Mouse (Mus musculus) layer of hippocampus, adult 2 months (tissue): ENCODE measurements around the gene Sox8. TPM values are rescaled to one million over a fixed set of nuclear protein-coding genes. Genes with fewer than 3 reads are reported as not detected.

ENCODE experiments used
- DNase-seq, 2 experiments: peaks; one replicate each; pipeline ENCODE4 v3.0.0; 2022; ENCODE audit warnings: low spot score in 2 of 2
- H3K27ac ChIP-seq: fragments of 200-600 bp; 2 replicates; pipeline ENCODE4 v1.8.1; 2022
- H3K4me3 ChIP-seq: fragments of 200-600 bp; 2 replicates; pipeline ENCODE4 v1.8.1; 2022; ENCODE audit warnings: mild to moderate bottlenecking
- CTCF ChIP-seq: fragments of 200-600 bp; conservative IDR thresholded peaks from 2 replicates; pipeline ENCODE4 v1.8.1; 2022; ENCODE audit warnings: antibody characterized with exemption, mild to moderate bottlenecking, moderate library complexity
- total RNA-seq, 2 experiments: library from RNA; stranded (reverse); gene quantifications; 2 replicates each; pipeline ENCODE4 v1.2.3; 2021

The Sox8 gene
- total RNA-seq, 2 experiments from 2014 or later: 47.7 to 55.7 TPM

DNA sequence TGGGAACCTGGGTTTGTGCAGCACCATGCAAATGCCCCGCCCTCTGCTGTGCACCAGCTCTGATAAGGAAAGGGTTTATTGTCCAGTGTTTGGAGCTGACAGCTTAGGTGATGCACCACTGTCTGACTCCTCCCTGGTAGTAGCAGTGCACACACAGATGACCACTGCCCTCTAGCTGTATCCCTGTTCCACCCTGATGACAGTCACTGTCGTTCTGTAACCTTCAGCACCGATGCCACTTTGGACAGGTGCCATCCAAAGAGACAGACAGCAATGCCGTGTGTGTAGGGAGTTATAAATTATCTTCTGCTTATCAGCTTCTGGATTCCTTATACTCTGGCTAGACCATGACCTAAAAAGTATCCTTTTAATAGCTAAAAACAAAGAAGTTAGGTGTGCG, 25.0 kb upstream of the Sox8 start:
- DNase-seq: no peak
- Histone ChIP-seq H3K27ac (no peak overlapping the region), H3K4me3 (no peak overlapping the region)
- peak; percentile 52 for TF ChIP-seq CTCF

GRCm38 (mm10) chr17:25593411-25594261, 23.1 kb upstream of the Sox8 start:
- H3K27ac ChIP-seq: 0 out of 2 replicates have a peak overlapping the region, but pooled peaks have one; percentile 7
- no peak for TF ChIP-seq CTCF
- DNase-seq: no peak
- no peak overlapping the region for H3K4me3 ChIP-seq

- DNase-seq: no peak
- Histone ChIP-seq H3K27ac (no peak overlapping the region), H3K4me3 (no peak overlapping the region)
- no peak for TF ChIP-seq CTCF
These were observed 21.9 kb upstream of the Sox8 start for GRCm38 (mm10) chr17:25592336-25592735.

GRCm38 (mm10) chr17:25590985-25591384, 20.5 kb upstream of the Sox8 start:
- no peak for DNase-seq
- H3K4me3 ChIP-seq: no peak overlapping the region
- peak; percentile 52 for TF ChIP-seq CTCF
- no peak overlapping the region for H3K27ac ChIP-seq

DNA sequence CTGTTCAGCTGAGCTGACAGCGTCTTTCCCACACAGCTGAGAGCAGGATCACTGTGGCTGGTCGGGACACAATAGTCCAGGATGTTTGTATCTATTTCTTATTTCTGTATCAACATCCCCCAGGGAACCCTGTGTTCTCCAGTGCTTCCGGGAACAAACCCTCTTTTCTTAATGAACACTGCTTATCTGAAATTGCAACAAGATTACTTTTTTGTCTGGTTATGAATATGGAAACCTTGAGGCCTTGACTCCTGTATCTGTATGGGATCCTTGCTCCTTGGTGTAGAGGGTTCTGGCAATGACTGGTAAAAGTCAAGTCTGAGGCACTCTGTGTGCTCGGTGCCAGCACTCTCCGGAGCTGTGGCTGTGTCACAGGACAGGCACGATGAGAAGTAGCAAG, 19.6 kb upstream of the Sox8 start:
- DNase-seq: no peak
- Histone ChIP-seq H3K27ac (no peak overlapping the region), H3K4me3 (no peak overlapping the region)
- no peak for TF ChIP-seq CTCF

- H3K27ac ChIP-seq: no peak overlapping the region
- TF ChIP-seq CTCF: no peak
These were observed 14.2 kb upstream of the Sox8 start for GRCm38 (mm10) chr17:25584646-25585045.

DNA sequence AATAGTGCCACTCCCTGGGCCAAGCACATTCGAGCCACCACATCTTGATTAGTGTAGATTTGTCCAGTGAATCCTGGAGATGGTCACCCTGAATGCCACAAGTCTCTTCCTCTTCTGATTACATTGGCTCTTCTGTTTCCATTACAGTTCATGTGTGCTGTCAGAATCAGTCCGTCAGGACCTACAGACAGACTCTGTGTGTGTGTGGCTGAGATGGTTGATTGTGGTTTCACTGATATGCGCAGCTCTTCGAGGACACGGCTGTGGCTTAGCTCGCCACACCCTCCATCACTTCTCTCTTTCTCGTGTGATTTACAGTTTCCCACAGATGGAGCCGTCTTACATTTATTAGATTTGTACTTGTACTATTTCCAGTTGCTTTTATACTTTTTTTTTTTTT, 13.4 kb upstream of the Sox8 start:
- no peak for DNase-seq
- Histone ChIP-seq H3K27ac (no peak overlapping the region), H3K4me3 (no peak overlapping the region)
- no peak for TF ChIP-seq CTCF

More at GRCm38 (mm10) chr17:25584646-25585045, 14.2 kb upstream of the Sox8 start:
- H3K4me3 ChIP-seq: no peak overlapping the region
- DNase-seq: no peak

DNA sequence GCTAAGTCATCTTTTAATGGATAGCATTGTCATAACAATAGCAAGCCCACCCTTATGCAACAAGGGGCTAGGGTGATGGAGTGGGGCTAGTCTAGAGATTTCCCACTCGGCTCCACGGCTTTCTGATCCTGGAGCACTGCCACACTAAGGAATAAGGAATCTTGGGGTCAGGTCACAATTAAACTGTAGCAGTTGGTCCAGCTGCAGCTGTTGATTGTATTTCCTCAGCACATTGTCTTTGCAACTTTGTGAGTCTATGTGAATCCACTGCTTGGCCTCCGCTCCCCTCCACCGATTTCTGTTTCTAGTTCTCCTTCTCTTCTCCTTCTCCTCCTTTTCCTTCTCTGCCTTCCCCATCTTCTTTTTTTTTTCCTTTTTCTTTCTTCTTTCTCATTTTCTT, 12.6 kb upstream of the Sox8 start:
- H3K4me3 ChIP-seq: no peak overlapping the region
- no peak for TF ChIP-seq CTCF
- no peak for DNase-seq
- H3K27ac ChIP-seq: no peak overlapping the region

DNA sequence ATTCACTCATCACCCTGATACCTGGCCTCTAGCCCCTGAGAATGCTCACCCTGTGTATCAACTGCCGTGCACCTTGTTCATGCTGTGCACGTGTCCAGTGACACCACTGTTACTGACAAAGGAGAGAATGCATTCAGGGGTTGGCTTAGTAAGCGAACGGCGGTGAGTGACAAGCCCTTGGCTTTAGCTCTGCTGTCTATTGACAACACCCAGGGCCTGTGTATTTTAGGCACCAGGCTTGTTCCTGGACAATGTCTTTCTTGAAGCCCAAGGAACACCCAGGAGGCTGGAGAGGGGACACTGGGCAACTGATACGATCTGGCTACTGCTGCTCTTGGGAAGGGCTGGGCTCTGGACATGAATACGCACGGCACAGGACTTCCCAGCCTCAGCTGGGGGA, 11.6 kb upstream of the Sox8 start:
- no peak overlapping the region for H3K4me3 ChIP-seq
- DNase-seq: no peak
- no peak overlapping the region for H3K27ac ChIP-seq
- TF ChIP-seq CTCF: no peak

GRCm38 (mm10) chr17:25579332-25580047, 9.0 kb upstream of the Sox8 start:
- no peak for TF ChIP-seq CTCF
- peak overlapping the region; percentile 93 for H3K4me3 ChIP-seq
- no peak for DNase-seq
- peak overlapping the region; percentile 94 for H3K27ac ChIP-seq

GRCm38 (mm10) chr17:25578920-25579319, 8.4 kb upstream of the Sox8 start, which contains the start of gene Lmf1:
Gene Lmf1 (plus strand): TSS chr17:25579085.
- H3K27ac ChIP-seq: peak within 1 kb of the TSS; percentile 94
- peak; percentile 95 to 96 for DNase-seq
- peak; percentile 51 for TF ChIP-seq CTCF
- peak within 1 kb of the TSS; percentile 93 for H3K4me3 ChIP-seq

GRCm38 (mm10) chr17:25577702-25578101, 7.2 kb upstream of the Sox8 start:
- Histone ChIP-seq H3K4me3 (no peak overlapping the region), H3K27ac (peak overlapping the region; percentile 94)
- no peak for TF ChIP-seq CTCF
- DNase-seq: no peak

GRCm38 (mm10) chr17:25577263-25577662, 6.8 kb upstream of the Sox8 start:
- no peak for TF ChIP-seq CTCF
- DNase-seq: no peak
- no peak overlapping the region for H3K4me3 ChIP-seq
- H3K27ac ChIP-seq: peak overlapping the region; percentile 94
